ENCODE assay signal across 9 mouse cellular contexts in genomic region chr13:12442008-12442587, GRCm38 (mm10). TPM values are rescaled to one million over a fixed set of nuclear protein-coding genes. Genes with fewer than 3 reads are reported as not detected.
A peak's percentile ranks its signal among the peaks of the same experiment; 100 is the strongest.
DNase-seq lines count a peak whose midpoint lies in the region; ATAC-seq and TF ChIP-seq lines count a peak whose summit lies in the region.
"Had no signal": no experiment of that assay in that cellular context is flagged by ENCODE, and none has a peak within 500 bp of the region (broad histone marks: within the 10 kb centered on the region; RNA-seq: fewer than 3 reads in every experiment).

No protein-coding gene starts in this region.

- no peaks in the 10 kb centered on the region for H3K9me3 ChIP-seq in forebrain, embryonic 14.5 days (replicated peaks; ENCODE audit: control insufficient read depth, low read length)
- no peaks in the 10 kb centered on the region for H3K9me3 ChIP-seq in forebrain, embryonic 11.5 days (ENCODE audit: control insufficient read depth, low read length)
- no peaks in the 10 kb centered on the region for H3K9me3 ChIP-seq in midbrain, embryonic 15.5 days
- H3K9me3 ChIP-seq: limb, embryonic 13.5 days had no signal

- no peak for TF ChIP-seq CTCF in layer of hippocampus, adult 2 months (conservative IDR thresholded peaks at IDR 0.05)

- peak; percentile 43 for DNase-seq in forebrain, embryonic 14.5 days (ENCODE audit: low spot score)
- no peak for DNase-seq in forebrain, embryonic 11.5 days (ENCODE audit: low spot score)
- peak; percentile 41 to 47 for DNase-seq in right cerebral cortex, adult 2 months (ENCODE audit: low spot score in 2 of 2)
- DNase-seq in right cerebral cortex, postnatal 14 days: no peak
- peak; percentile 63 to 68 for DNase-seq in layer of hippocampus, adult 2 months (ENCODE audit: low spot score in 2 of 2)
- no peak for DNase-seq in retina, postnatal 1 day
- DNase-seq in thymus, postnatal 25 days: no peak

- 0 out of 2 replicates have a peak, but pooled peaks have one; percentile 12 for ATAC-seq in forebrain, embryonic 14.5 days
- ATAC-seq in forebrain, embryonic 11.5 days (replicated peaks; ENCODE audit: low FRiP score): no peak
- ATAC-seq in midbrain, embryonic 15.5 days (replicated peaks): peak; percentile 39; the same call in 1 of the 2 replicates

- no peak overlapping the region for H3K4me3 ChIP-seq in forebrain, embryonic 14.5 days (ENCODE audit: low read depth, low read length)
- H3K4me3 ChIP-seq in forebrain, embryonic 11.5 days (ENCODE audit: low read depth, low read length): no peak overlapping the region
- H3K4me3 ChIP-seq in layer of hippocampus, adult 2 months: no peak overlapping the region
- H3K4me3 ChIP-seq in midbrain, embryonic 15.5 days: no peak overlapping the region
- H3K4me3 ChIP-seq: limb, embryonic 13.5 days had no signal

- no peaks in the 10 kb centered on the region for H3K27me3 ChIP-seq in forebrain, embryonic 14.5 days (replicated peaks; ENCODE audit: control insufficient read depth, insufficient read depth, low read length)
- no peaks in the 10 kb centered on the region for H3K27me3 ChIP-seq in forebrain, embryonic 11.5 days (ENCODE audit: control insufficient read depth, insufficient read depth, low read length)
- H3K27me3 ChIP-seq in midbrain, embryonic 15.5 days (replicated peaks): no peaks in the 10 kb centered on the region
- H3K27me3 ChIP-seq: limb, embryonic 13.5 days had no signal

- H3K36me3 ChIP-seq in forebrain, embryonic 14.5 days (ENCODE audit: control insufficient read depth, insufficient read depth, low read length): peaks cover 31% of the 10 kb centered on the region
- H3K36me3 ChIP-seq in forebrain, embryonic 11.5 days (ENCODE audit: control insufficient read depth, insufficient read depth, low read length): peaks cover 5% of the 10 kb centered on the region; the same call in 1 of the 2 replicates
- peaks cover 44% of the 10 kb centered on the region for H3K36me3 ChIP-seq in midbrain, embryonic 15.5 days (replicated peaks)

- WGBS in forebrain, embryonic 14.5 days: 73% methylated on average over 2 of the region's 2 CpGs
- WGBS in forebrain, embryonic 11.5 days: 91% methylated on average over 2 of the region's 2 CpGs
- 79% methylated on average over 2 of the region's 2 CpGs for WGBS in midbrain, embryonic 15.5 days

- H3K27ac ChIP-seq in forebrain, embryonic 14.5 days (ENCODE audit: low read depth, low read length): no peak overlapping the region
- no peak overlapping the region for H3K27ac ChIP-seq in forebrain, embryonic 11.5 days (ENCODE audit: low read depth, low read length)
- peak overlapping the region; percentile 80 for H3K27ac ChIP-seq in layer of hippocampus, adult 2 months
- H3K27ac ChIP-seq in midbrain, embryonic 15.5 days: no peak overlapping the region
- H3K27ac ChIP-seq: limb, embryonic 13.5 days had no signal

- H3K4me1 ChIP-seq in forebrain, embryonic 14.5 days (ENCODE audit: control insufficient read depth, insufficient read depth, low read length): no peaks in the 10 kb centered on the region
- H3K4me1 ChIP-seq in forebrain, embryonic 11.5 days (replicated peaks; ENCODE audit: control insufficient read depth, insufficient read depth, low read length): no peaks in the 10 kb centered on the region
- H3K4me1 ChIP-seq in midbrain, embryonic 15.5 days: no peaks in the 10 kb centered on the region
- H3K4me1 ChIP-seq: limb, embryonic 13.5 days had no signal

- no peak overlapping the region for H3K4me2 ChIP-seq in forebrain, embryonic 14.5 days (ENCODE audit: low read length)
- H3K4me2 ChIP-seq in forebrain, embryonic 11.5 days (ENCODE audit: low read depth, low read length, severe bottlenecking): no peak overlapping the region
- no peak overlapping the region for H3K4me2 ChIP-seq in midbrain, embryonic 15.5 days
- H3K4me2 ChIP-seq: limb, embryonic 13.5 days had no signal

- no peak overlapping the region for H3K9ac ChIP-seq in forebrain, embryonic 14.5 days (ENCODE audit: low read length)
- H3K9ac ChIP-seq in forebrain, embryonic 11.5 days (ENCODE audit: low read length): no peak overlapping the region
- H3K9ac ChIP-seq in midbrain, embryonic 15.5 days: no peak overlapping the region
- H3K9ac ChIP-seq: limb, embryonic 13.5 days had no signal

RNA-seq across cellular contexts. Expression of gene Lgals8, which starts 22.6 kb away (rescaled TPM):
- polyA plus RNA-seq in forebrain, embryonic 14.5 days (2014; fragmentation: Nextera tagmentation; extraction: Ambion mirVana): 10.7 and 15.6 TPM in 2 replicates
- polyA plus RNA-seq in forebrain, embryonic 11.5 days (2014; fragmentation: Nextera tagmentation; extraction: Ambion mirVana): 9.6 and 10.2 TPM in 2 replicates
- total RNA-seq in layer of hippocampus, adult 2 months (2021): 10 to 100 TPM; 35.1 to 37.2 TPM
- polyA plus RNA-seq in midbrain, embryonic 15.5 days (2015; fragmentation: Nextera tagmentation; extraction: Ambion mirVana): 20.3 and 25.6 TPM in 2 replicates

RNA-seq across cellular contexts. Expression of gene Heatr1, which starts 47.3 kb away (rescaled TPM):
- 18.2 and 20.8 TPM in 2 replicates for polyA plus RNA-seq in forebrain, embryonic 14.5 days (2014; fragmentation: Nextera tagmentation; extraction: Ambion mirVana)
- 44.7 and 46.2 TPM in 2 replicates for polyA plus RNA-seq in forebrain, embryonic 11.5 days (2014; fragmentation: Nextera tagmentation; extraction: Ambion mirVana)
- total RNA-seq in layer of hippocampus, adult 2 months (2021): 10 to 100 TPM; 28.9 to 36.9 TPM
- 14.0 and 14.2 TPM in 2 replicates for polyA plus RNA-seq in midbrain, embryonic 15.5 days (2015; fragmentation: Nextera tagmentation; extraction: Ambion mirVana)

Comparison
In these comparisons a context has a peak if more than half of its experiments do, and no peak if none do; other contexts are left out.
1. DNase-seq: peak in forebrain, embryonic 14.5 days (single experiment), right cerebral cortex, adult 2 months (2 of 2) and layer of hippocampus, adult 2 months (2 of 2); none in forebrain, embryonic 11.5 days (single experiment), right cerebral cortex, postnatal 14 days (single experiment), retina, postnatal 1 day (single experiment) and thymus, postnatal 25 days (single experiment).